Mouse (Mus musculus): ENCODE measurements around the gene Ptk7. TPM values are rescaled to one million over a fixed set of nuclear protein-coding genes. Genes with fewer than 3 reads are reported as not detected.

Gene Ptk7
- polyA plus RNA-seq, 1 experiment: 3.2 TPM

DNA sequence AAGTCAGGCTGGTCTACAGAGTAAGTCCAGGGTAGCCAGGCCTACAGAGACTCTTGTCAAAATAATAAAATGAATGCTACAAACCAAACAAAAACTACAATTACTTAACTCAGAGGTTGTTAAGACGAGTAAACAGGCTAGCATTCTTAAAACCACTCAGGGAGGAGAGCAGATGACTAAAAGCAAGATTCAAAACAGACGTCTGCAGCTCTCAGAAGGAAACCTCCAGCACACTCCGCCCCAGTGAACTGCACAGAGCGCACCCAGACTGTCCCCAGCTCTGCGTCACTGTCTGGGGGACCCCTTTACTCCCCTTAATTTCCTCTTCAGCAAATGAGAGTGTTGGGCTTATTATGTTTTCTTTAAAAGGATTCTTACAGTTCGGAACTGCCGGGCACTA, 77.2 kb downstream of the Ptk7 start:
- peaks cover 2% of the 10 kb centered on the region; the same call in 1 of the 2 replicates for H3K36me3 ChIP-seq (ENCODE audit: control insufficient read depth, insufficient read depth, low read length)
- TF ChIP-seq CTCF (IDR thresholded peaks at IDR 0.05; ENCODE audit: control insufficient read depth, insufficient read depth, insufficient replicate concordance, low read depth, low read length): no peak
- TF ChIP-seq POLR2A (IDR thresholded peaks at IDR 0.05; ENCODE audit: control insufficient read depth, low read depth, low read length): no peak
- H3K4me1 ChIP-seq (ENCODE audit: control insufficient read depth, insufficient read depth, low read length): peaks cover 28% of the 10 kb centered on the region
- peak overlapping the region; percentile 76 for H3K4me3 ChIP-seq (ENCODE audit: control insufficient read depth, low read depth, low read length)
- no peaks in the 10 kb centered on the region for H3K27me3 ChIP-seq (ENCODE audit: control insufficient read depth, insufficient read depth, low read length)
- peak overlapping the region; percentile 80 for H3K27ac ChIP-seq (ENCODE audit: control insufficient read depth, insufficient read depth, low read depth, low read length)

DNA sequence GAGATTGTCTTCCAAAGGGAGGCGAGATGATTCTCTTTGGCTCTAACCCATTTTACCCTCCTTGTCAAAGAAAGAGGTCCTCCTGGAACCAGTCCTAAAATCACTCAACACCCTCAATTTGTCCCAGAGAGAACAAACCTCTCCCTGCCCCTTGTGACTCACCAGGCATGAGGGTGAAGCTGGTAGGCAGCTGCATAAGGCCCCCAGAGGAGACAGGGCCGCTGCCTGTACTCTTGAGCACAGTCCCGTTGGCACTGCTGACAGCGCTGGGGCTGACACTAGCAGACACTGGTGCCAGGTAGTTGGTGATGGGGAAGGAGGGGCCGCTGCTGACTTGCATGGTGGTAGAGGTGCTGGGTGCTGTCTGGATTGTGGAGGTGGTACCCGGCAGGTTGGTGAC, 77.9 kb downstream of the Ptk7 start:
- Histone ChIP-seq H3K4me1 (ENCODE audit: control insufficient read depth, insufficient read depth, low read length) (peaks cover 32% of the 10 kb centered on the region), H3K27ac (ENCODE audit: control insufficient read depth, insufficient read depth, low read depth, low read length) (no peak overlapping the region), H3K36me3 (ENCODE audit: control insufficient read depth, insufficient read depth, low read length) (peaks cover 2% of the 10 kb centered on the region; the same call in 1 of the 2 replicates), H3K4me3 (ENCODE audit: control insufficient read depth, low read depth, low read length) (peak overlapping the region; percentile 76), H3K27me3 (ENCODE audit: control insufficient read depth, insufficient read depth, low read length) (no peaks in the 10 kb centered on the region)
- TF ChIP-seq POLR2A (IDR thresholded peaks at IDR 0.05; ENCODE audit: control insufficient read depth, low read depth, low read length): no peak
- TF ChIP-seq CTCF (IDR thresholded peaks at IDR 0.05; ENCODE audit: control insufficient read depth, insufficient read depth, insufficient replicate concordance, low read depth, low read length): no peak

DNA sequence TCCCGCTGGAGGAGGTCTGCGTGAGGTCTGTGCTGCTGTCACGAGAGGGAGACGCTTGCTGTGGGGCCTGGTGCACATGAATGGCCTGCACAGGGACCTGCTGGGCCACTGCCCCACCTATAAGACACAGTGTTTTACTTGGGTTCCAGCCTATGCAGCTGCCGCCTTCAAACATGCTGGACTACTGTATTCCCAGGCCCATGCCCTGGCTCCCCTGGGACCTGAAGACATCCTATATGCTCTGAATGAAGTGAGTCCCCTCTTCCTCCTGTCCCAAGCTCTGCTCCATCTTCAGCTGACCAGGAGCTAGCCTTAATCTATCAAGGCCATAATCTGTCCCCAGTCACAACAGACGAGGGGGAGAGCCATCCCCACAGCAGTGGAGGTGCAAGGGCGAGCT, 78.4 kb downstream of the Ptk7 start:
- no peak for TF ChIP-seq CTCF (IDR thresholded peaks at IDR 0.05; ENCODE audit: control insufficient read depth, insufficient read depth, insufficient replicate concordance, low read depth, low read length)
- TF ChIP-seq POLR2A (IDR thresholded peaks at IDR 0.05; ENCODE audit: control insufficient read depth, low read depth, low read length): no peak
- Histone ChIP-seq H3K36me3 (ENCODE audit: control insufficient read depth, insufficient read depth, low read length) (peaks cover 2% of the 10 kb centered on the region; the same call in 1 of the 2 replicates), H3K27me3 (ENCODE audit: control insufficient read depth, insufficient read depth, low read length) (no peaks in the 10 kb centered on the region), H3K4me1 (ENCODE audit: control insufficient read depth, insufficient read depth, low read length) (peaks cover 34% of the 10 kb centered on the region), H3K4me3 (ENCODE audit: control insufficient read depth, low read depth, low read length) (peak overlapping the region; percentile 76), H3K27ac (ENCODE audit: control insufficient read depth, insufficient read depth, low read depth, low read length) (no peak overlapping the region)

DNA sequence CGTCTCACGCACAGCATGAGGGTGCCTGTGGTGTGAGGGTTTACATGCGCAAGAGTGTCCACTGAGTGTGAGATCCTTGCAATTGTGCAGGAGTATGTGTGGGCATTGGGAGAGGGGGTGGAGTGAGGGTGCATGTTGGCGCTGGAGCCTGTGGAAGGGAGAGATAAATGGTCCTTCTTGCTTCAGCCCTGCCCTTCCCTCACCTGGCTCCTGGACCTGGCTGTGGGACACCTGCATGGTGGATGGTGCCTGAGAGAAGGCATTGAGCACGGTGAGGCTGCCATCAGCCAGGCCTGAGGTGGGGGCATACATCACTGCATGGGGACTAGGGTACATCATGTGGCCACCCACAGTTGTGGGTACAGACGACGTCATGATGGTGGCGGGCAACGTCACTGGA, 79.7 kb downstream of the Ptk7 start:
- Histone ChIP-seq H3K4me1 (ENCODE audit: control insufficient read depth, insufficient read depth, low read length) (peaks cover 31% of the 10 kb centered on the region), H3K27me3 (ENCODE audit: control insufficient read depth, insufficient read depth, low read length) (no peaks in the 10 kb centered on the region), H3K36me3 (ENCODE audit: control insufficient read depth, insufficient read depth, low read length) (peaks cover 2% of the 10 kb centered on the region; the same call in 1 of the 2 replicates)

DNA sequence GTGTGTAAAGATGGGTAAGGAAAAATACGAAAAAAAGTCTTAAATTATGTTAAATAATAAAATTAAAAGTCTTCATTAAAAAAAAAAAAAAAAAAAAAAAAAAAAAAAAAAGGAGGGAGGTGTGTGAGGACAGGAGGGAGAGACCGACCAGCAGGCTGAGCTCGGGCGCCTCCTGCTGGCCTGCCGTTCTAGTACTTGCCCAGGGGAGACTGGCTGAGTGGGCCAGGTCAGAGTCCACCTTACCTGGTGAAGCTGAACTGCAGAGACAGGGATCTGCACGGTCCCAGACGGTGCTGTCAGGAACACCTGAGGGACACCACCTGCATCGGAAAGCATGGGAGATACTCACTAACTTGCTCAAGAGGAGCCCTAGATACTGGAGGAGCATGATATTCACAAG, 80.1 kb downstream of the Ptk7 start:
- no peak overlapping the region for H3K4me3 ChIP-seq (ENCODE audit: control insufficient read depth, low read depth, low read length)
- TF ChIP-seq CTCF (IDR thresholded peaks at IDR 0.05; ENCODE audit: control insufficient read depth, insufficient read depth, insufficient replicate concordance, low read depth, low read length) (no peak; the same call in 1 of the 2 replicates), POLR2A (IDR thresholded peaks at IDR 0.05; ENCODE audit: control insufficient read depth, low read depth, low read length) (no peak)
- H3K27me3 ChIP-seq (ENCODE audit: control insufficient read depth, insufficient read depth, low read length): no peaks in the 10 kb centered on the region
- peaks cover 2% of the 10 kb centered on the region; the same call in 1 of the 2 replicates for H3K36me3 ChIP-seq (ENCODE audit: control insufficient read depth, insufficient read depth, low read length)
- H3K27ac ChIP-seq (ENCODE audit: control insufficient read depth, insufficient read depth, low read depth, low read length): no peak overlapping the region
- H3K4me1 ChIP-seq (ENCODE audit: control insufficient read depth, insufficient read depth, low read length): peaks cover 27% of the 10 kb centered on the region

More for the DNA sequence above, 79.7 kb downstream of the Ptk7 start:
- H3K4me3 ChIP-seq (ENCODE audit: control insufficient read depth, low read depth, low read length): no peak overlapping the region
- no peak overlapping the region for H3K27ac ChIP-seq (ENCODE audit: control insufficient read depth, insufficient read depth, low read depth, low read length)
- TF ChIP-seq POLR2A (IDR thresholded peaks at IDR 0.05; ENCODE audit: control insufficient read depth, low read depth, low read length): no peak
- no peak for TF ChIP-seq CTCF (IDR thresholded peaks at IDR 0.05; ENCODE audit: control insufficient read depth, insufficient read depth, insufficient replicate concordance, low read depth, low read length)

DNA sequence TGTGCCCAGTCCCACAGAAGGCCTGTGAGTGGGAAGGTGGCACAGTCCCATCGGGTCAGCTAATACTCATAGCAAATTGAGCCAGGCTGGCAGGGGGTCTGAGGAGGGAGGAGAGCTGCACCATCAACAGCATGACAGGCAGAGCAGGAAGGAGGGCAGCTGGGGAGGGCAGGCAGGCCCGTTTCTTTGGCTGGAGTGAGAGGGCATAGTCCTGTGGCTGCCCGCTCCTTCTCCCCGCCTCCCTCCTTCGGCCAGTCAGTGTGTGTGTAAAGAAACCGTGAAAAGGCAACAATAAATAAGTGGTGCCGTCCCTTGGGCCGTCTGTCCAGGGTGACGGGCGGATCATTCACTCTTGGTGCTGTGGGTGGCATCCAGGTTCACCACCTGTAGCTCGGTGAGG, 80.6 kb downstream of the Ptk7 start:
- Histone ChIP-seq H3K4me3 (ENCODE audit: control insufficient read depth, low read depth, low read length) (no peak overlapping the region), H3K4me1 (ENCODE audit: control insufficient read depth, insufficient read depth, low read length) (peaks cover 27% of the 10 kb centered on the region), H3K27me3 (ENCODE audit: control insufficient read depth, insufficient read depth, low read length) (no peaks in the 10 kb centered on the region), H3K27ac (ENCODE audit: control insufficient read depth, insufficient read depth, low read depth, low read length) (no peak overlapping the region), H3K36me3 (ENCODE audit: control insufficient read depth, insufficient read depth, low read length) (peaks cover 2% of the 10 kb centered on the region; the same call in 1 of the 2 replicates)
- no peak for TF ChIP-seq CTCF (IDR thresholded peaks at IDR 0.05; ENCODE audit: control insufficient read depth, insufficient read depth, insufficient replicate concordance, low read depth, low read length)
- TF ChIP-seq POLR2A (IDR thresholded peaks at IDR 0.05; ENCODE audit: control insufficient read depth, low read depth, low read length): no peak

DNA sequence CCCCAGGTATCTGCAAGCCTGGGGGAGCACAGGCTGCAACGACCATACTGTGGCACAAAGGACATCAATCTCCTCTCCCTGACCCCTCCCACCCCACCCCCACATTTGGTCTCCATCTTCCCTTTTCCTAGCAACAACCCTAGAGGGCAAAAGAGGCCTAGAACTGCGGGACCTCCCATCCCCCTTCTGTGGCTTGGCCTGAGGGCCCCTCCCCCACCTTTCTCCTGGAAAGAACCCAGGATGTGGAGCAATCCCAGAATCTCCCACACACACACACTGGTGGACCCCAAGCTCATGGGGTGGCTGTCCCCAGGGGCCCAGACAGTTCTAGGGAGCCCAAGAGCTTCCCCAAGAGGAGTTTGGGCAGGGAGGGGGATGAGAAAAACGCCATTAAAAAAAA, 81.4 kb downstream of the Ptk7 start:
- H3K27ac ChIP-seq (ENCODE audit: control insufficient read depth, insufficient read depth, low read depth, low read length): no peak overlapping the region
- H3K36me3 ChIP-seq (ENCODE audit: control insufficient read depth, insufficient read depth, low read length): peaks cover 2% of the 10 kb centered on the region; the same call in 1 of the 2 replicates
- no peak overlapping the region for H3K4me3 ChIP-seq (ENCODE audit: control insufficient read depth, low read depth, low read length)
- no peak for TF ChIP-seq POLR2A (IDR thresholded peaks at IDR 0.05; ENCODE audit: control insufficient read depth, low read depth, low read length)
- TF ChIP-seq CTCF (IDR thresholded peaks at IDR 0.05; ENCODE audit: control insufficient read depth, insufficient read depth, insufficient replicate concordance, low read depth, low read length): no peak
- no peaks in the 10 kb centered on the region for H3K27me3 ChIP-seq (ENCODE audit: control insufficient read depth, insufficient read depth, low read length)
- H3K4me1 ChIP-seq (ENCODE audit: control insufficient read depth, insufficient read depth, low read length): peaks cover 20% of the 10 kb centered on the region

Data from testis, adult 2 months (tissue).